Mouse (Mus musculus) right cerebral cortex, adult 18-20 months (tissue): ENCODE results near the gene Sox3.

Experiments
- DNase-seq: peaks from one replicate; pipeline ENCODE4 v3.0.0; 2022; ENCODE audit warnings: mixed read lengths

The Sox3 gene

DNA sequence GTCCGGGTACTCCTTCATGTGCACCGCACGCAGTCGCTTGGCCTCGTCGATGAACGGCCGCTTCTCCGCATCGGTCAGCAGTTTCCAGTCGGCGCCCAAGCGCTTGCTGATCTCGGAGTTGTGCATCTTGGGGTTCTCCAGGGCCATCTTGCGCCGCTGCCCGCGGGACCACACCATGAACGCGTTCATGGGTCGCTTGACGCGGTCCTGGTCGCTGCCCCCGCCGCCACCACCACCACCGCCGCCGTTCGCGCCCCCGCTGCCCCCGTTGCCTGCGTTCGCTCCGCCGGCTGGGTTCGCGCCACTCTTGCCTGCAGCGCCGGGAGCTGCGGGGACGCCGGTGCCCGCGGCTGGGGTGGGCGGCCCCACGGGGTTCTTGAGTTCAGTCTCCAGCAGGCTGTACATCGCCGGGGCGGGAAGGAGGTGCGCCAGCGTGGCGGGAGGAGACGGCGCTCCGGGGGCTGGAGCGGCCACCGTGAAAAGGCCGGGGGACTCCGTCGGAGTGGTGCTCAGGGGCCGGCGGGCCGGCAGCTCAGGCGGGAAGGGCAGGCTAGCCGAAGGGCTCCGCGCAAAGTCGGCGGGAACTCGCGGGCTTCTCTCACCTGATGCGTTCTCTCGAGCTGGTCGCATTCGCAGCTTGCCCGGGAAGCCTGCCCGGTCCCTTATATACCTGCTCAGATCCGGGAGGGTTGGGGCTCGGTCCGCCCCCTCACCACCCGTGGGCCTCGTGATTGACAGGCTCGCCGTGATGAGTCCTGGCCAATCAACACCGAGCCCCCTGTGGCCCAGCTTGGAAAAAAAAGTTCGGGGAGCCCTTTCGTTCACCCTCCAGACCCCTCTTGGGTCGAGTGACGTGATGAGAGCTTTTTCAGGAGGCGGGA is at the start of gene Sox3:
Gene Sox3 (minus strand): TSS at position 630 of the 881 bp plus-strand sequence.
- DNase-seq = no peak

DNA sequence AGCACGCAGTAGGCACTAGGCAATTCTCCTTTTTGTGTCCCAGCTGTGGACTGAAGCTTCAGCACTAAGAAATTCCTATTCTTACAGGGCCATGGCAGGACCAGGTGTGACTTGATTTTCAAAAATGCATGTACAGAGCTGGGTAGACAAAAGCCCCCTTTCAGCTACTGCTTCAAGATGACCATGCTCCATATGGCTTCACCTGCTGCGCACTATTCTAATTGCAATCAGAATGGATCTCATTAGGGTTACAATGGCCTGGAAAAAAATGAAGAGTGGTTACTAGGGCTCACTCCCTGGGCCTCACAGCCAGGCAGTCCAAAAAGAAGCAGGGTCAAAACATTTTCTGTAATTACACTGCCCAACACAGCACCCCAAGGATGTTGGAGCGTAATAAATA is 47.0 kb upstream of the Sox3 start:
- no peak for DNase-seq

DNA sequence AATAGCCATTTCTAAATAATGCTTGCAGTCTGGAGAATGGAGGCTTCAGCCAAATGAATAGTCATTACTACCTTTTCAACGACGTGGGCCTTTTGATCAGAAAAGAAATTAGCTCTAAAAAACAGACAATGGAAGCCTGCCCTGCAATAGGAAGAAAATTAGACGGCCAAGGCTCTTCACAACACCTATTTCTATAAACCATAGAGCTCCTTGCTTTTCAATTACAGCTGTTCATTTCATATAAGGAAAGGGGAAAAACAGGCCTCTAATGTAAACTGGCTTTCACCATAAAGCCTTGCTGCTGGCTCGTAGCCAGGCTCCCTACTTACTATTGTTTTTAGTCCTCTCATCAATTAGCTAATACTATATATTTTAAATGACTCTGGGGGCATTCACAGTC is 6.3 kb upstream of the Sox3 start:
- no peak for DNase-seq

DNA sequence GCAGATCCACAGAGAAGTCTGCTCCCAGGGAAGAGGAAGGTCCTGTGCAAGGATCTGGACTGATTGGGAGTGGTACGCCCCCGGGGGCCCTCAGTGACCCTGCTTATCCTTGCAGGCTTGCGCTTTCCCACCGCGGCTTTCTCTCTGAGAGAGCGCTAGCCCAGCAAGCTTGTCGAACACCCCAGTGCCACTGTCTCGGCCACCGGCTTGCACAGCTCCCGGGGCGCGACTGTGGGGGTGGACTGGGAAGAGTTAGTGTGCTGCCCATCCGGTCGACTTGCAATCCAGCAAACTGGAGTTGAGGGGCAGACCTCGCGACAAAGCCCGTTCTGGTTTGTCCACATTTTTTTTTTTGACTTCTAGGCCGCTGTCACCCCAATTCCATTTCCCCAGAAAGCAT is 5.4 kb upstream of the Sox3 start:
- no peak for DNase-seq

DNA sequence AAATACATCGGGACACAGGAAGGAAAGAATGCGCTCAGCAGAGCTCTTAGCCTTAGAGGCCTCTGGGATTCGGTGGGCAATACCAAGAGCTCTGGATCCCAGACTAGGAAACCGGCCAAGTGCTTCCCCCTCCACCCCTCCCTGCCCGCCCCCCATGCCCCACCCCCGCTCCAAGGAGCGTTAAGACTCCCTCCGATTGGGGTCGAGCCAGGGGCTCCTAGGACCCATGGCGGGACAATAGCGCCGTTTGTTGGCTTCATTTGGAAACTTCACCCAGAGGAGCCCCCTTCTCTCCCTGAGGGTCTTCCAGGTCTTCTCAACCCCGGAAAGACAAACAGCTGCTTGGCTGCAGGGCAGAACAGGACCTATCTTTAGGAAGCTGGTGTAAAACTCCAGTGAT is 3.1 kb upstream of the Sox3 start:
- DNase-seq = no peak

DNA sequence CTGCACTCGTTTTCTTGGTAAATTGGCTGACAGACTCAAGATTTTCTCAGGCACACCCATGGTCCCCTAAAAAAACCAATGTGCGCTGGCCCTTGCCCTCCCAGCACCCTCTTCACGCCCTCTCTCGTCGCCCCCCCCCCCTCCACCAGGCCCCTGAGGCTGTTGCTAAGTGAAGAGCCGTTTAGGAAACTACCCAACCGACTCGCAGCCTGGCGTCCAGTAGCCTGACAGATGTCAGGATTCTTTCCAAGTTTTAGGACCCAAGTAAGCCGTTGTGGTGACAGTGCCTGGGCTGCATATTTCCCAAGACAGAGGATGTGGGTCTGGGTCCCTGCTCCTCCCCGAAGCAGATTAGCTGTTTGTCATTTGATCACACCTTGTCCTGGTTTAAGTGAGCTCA is 2.2 kb upstream of the Sox3 start:
- DNase-seq = no peak

DNA sequence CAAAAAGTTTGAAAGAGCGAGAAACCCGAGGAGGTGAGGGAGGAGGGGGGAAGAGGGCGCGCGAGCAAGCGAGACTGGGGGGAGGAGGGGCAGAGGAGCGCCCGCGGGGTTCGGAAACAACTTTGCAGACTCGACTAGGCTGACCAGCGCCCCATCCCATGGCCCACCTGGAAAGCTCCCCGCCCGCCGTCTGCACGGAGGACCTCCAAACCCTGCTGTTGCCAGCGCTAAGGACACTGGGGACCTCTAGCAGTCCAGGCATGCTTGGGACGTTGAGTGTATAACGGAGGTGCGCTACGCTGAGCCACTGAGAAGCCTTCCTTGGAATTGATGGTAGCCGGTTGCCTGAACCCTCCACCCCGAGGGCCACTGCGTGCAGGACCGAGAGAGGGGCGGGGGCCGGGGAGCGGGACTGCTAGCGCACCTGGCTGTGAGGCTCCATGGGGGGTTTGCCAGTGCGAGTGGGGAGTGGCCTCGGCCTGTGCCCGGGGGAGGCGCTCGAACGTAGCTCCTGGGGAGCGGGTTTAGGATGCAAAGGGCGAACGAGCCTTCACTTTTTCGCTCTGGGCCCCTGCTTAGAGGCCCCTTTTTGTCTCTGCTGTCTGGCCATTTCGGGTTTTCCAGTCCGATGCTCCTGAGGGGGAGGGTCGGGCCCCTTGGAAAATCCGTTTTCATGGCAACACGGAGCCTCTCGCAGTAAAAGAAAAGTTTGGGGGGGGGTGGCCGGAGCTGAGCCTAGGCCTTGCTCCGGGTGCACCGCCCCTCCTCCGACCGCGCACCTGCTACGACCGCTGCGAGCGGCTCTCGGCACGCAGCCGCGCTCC is 702 bp upstream of the Sox3 start:
- DNase-seq = no peak

DNA sequence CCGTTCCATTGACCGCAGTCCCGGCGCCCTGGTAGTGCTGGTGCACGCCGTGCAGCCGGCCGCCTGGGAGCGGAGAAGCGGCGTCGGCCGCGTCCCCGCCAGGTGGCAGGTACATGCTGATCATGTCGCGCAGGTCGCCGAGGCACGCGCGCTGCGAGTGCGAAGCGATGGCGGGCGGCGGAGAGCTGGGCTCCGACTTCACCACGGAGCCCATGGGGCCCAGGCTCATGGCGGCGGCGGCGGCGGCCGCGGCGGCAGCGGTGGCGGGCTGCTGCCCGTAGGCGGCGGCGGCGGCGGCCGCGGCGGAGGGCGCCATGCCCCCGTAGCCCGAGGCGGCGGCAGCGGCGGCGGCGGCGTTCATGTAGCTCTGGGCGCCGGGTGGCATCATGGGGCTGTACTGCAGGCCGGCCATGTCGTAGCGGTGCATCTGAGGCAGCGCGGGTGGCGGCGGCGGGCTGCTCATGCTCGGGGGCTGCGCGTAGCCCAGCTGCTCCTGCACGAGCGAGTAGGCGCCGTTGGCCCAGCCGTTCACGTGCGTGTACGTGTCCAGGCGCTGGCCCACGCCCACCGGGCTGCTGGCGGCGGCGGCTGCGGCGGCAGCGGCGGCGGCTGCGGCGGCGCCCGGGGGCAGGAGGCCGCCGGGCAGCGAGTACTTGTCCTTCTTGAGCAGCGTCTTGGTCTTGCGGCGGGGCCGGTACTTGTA is 981 bp downstream of the Sox3 start:
- DNase-seq = no peak

DNA sequence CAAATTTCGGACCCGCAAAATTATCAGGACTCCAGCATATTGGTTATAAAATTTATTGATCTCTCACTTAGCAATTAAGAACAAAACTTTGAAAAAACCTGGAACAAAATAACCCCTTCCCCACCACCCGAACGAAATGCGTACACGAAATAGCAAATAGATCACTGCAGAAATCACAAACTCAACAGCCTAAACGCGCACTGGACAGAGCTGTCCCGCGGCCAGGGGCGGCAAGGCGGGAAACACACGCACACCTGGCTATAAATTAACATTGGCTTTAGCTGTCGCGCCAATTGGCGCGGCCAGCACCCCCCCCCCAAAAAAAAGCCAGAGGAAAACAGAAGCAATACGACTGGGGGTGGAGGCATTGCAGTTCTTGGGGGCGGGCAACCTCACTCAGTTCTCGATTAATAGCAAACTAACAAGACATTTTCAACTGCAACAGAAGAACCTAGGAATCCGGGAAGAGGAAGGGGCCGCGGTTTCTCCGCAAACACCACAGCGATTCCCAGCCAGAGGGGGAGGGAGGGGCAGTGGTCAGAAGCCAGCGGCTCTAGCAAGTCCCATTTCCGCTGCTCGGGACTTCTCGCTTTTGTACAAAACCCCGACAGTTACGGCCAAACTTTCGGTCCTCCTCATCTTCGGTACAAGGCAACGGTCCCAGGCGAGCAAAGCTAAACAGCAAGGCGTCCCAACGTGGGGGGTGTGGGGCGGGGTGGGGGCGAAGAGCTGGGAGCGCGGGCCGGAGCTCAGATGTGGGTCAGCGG is 1.7 kb downstream of the Sox3 start:
- DNase-seq = no peak

DNA sequence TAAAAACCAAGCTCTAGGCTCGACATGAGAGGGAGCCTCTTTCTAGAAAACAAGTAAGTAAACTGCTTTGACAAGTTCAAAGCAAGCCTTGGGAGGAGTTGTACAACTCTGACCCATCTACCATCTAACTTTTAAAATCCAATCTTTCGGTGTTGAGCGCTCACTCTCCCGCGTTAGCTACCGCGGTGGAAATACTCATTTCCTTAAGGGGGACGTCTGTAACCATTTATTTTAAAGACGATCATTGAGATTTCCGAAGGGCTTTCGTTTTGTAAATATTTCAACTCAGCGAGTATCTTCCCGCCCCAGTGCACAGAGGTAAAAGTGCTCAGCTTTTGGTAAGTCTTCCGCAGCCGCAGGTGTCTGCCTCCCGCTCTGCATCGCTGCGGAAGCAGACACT is 2.6 kb downstream of the Sox3 start:
- DNase-seq = no peak

DNA sequence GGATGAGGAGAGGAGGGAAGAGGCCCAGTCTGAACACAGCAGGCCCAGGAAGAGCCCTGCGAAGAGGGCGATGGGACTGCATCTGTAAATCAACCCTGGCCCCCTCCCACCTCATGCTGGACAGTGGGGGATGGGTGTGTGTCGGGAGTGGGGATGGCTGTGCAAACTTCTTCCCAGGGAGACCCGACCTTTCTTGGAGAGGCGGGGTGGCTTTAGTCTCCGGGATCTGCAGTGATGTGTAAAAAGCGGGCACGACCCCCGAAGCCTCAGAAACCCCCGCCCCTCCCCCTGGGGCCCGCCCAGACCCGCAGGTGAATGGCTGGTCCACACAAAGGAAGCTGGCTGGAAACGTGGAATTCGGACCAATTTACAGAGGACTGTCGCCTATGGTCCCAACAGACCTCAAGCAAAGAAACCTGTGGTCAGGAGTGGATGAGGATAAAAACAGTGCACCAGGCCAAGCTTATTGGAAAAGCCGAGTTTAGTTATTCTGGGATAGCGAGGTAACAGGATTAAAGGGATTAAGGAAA is 3.2 kb downstream of the Sox3 start:
- no peak for DNase-seq
